Mouse (Mus musculus) heart, embryonic 16.5 days (tissue): ENCODE measurements around the gene Gm28048. TPM values are rescaled to one million over a fixed set of nuclear protein-coding genes. Genes with fewer than 3 reads are reported as not detected.
A peak's percentile ranks its signal among the peaks of the same experiment; 100 is the strongest.

ENCODE experiments used
- ATAC-seq: fragments of 200-750 bp; cut with Nextera tagmentation; replicated peaks from 2 replicates; pipeline ENCODE4 v1.8.0; 2017; ENCODE audit warnings: moderate number of reproducible peaks; ENCODE audit not compliant: insufficient read depth, low FRiP score; ENCODE audit errors: extremely low read depth
- H3K27ac ChIP-seq: fragments of 300-500 bp; sonication (generic); 2 replicates; pipeline ENCODE4 v1.5.1; 2014; ENCODE audit warnings: mild to moderate bottlenecking, low read length, control low read depth, moderate library complexity
- H3K27me3 ChIP-seq: fragments of 300-500 bp; sonication (generic); 2 replicates; pipeline ENCODE4 v1.6.1; 2014; ENCODE audit warnings: low read length, mixed read lengths; ENCODE audit not compliant: control insufficient read depth, insufficient read depth
- H3K36me3 ChIP-seq: fragments of 300-500 bp; sonication (generic); 2 replicates; pipeline ENCODE4 v1.6.1; 2014; ENCODE audit not compliant: control insufficient read depth, insufficient read depth
- H3K4me1 ChIP-seq: fragments of 300-500 bp; sonication (generic); 2 replicates; pipeline ENCODE4 v1.6.1; 2014; ENCODE audit warnings: low read length, mixed read lengths; ENCODE audit not compliant: control insufficient read depth, insufficient read depth
- H3K4me2 ChIP-seq: fragments of 300-500 bp; sonication (generic); 2 replicates; pipeline ENCODE4 v1.6.1; 2014; ENCODE audit warnings: low read depth, mild to moderate bottlenecking, control low read depth, low read length
- H3K4me3 ChIP-seq: fragments of 300-500 bp; sonication (generic); 2 replicates; pipeline ENCODE4 v1.5.1; 2014; ENCODE audit warnings: mild to moderate bottlenecking, control low read depth, low read length
- H3K9ac ChIP-seq: fragments of 300-500 bp; sonication (generic); 2 replicates; pipeline ENCODE4 v1.6.1; 2014; ENCODE audit warnings: low read length, control low read depth
- H3K9me3 ChIP-seq: fragments of 300-500 bp; sonication (generic); replicated peaks from 2 replicates; pipeline ENCODE4 v1.6.1; 2016; ENCODE audit warnings: low read length; ENCODE audit not compliant: control insufficient read depth
- whole genome bisulfite sequencing: fragments of 180-500 bp; shearing (Covaris S2); extraction: QIAGEN DNeasy Blood & Tissue Kit; methylation state at CpG from one replicate; pipeline ENCODE4 v1.1.7; 2014; 5-methylcytosine and 5-hydroxymethylcytosine counted together
- polyA plus RNA-seq: library from polyadenylated mRNA; unstranded; fragments of >200 nt; fragmentation: Nextera tagmentation; extraction: Ambion mirVana; gene quantifications from 2 replicates; pipeline ENCODE4 v1.2.1, GENCODE M21; 2015

The Gm28048 gene
- polyA plus RNA-seq, 1 experiment from 2014 or later = 15.8 TPM

DNA sequence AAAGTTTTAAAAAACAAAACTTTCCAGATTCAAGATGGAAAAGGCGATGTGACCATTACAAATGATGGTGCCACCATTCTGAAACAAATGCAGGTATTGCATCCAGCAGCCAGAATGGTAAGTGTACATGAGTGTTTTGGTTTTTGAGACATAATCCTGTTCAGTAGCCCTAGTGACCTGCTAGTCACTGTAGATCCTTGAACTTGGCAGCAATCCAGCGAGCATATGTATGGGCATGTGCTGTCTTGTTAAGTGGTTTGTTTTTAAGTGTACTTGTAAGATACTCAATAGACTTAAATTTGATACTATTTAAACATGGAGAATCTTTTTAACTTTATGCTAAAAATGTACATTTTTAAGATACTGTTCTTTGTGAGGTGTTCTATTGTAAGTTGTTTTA is 12.4 kb upstream of the Gm28048 start:
- no peak for ATAC-seq

GRCm38 (mm10) chr11:22991218-22991835 is 9.4 kb upstream of the Gm28048 start:
- Histone ChIP-seq H3K9me3 (no peaks in the 10 kb centered on the region), H3K4me2 (peak overlapping the region; percentile 81), H3K27ac (no peak overlapping the region), H3K9ac (peak overlapping the region; percentile 91), H3K4me3 (peak overlapping the region; percentile 83), H3K4me1 (peaks cover 11% of the 10 kb centered on the region), H3K36me3 (peaks cover 19% of the 10 kb centered on the region), H3K27me3 (no peaks in the 10 kb centered on the region)
- no peak for ATAC-seq
- WGBS = 7% methylated on average over 14 of the region's 14 CpGs

More for the DNA sequence above, 12.4 kb upstream of the Gm28048 start:
- H3K9me3 ChIP-seq = no peaks in the 10 kb centered on the region
- no peaks in the 10 kb centered on the region for H3K27me3 ChIP-seq
- peaks cover 11% of the 10 kb centered on the region for H3K4me1 ChIP-seq
- no peak overlapping the region for H3K27ac ChIP-seq
- peaks cover 39% of the 10 kb centered on the region for H3K36me3 ChIP-seq
- WGBS = 67% methylated on average over 2 of the region's 2 CpGs
- H3K4me2 ChIP-seq = no peak overlapping the region
- H3K9ac ChIP-seq = no peak overlapping the region
- no peak overlapping the region for H3K4me3 ChIP-seq

- ATAC-seq = peak; percentile 99
- peaks cover 11% of the 10 kb centered on the region for H3K4me1 ChIP-seq
- under 1% methylated on average over 66 of the region's 66 CpGs for WGBS
Measured at GRCm38 (mm10) chr11:22990393-22991126, 8.7 kb upstream of the Gm28048 start, which contains the start of gene Cct4. Gene Cct4 (plus strand): TSS chr11:22990519.

DNA sequence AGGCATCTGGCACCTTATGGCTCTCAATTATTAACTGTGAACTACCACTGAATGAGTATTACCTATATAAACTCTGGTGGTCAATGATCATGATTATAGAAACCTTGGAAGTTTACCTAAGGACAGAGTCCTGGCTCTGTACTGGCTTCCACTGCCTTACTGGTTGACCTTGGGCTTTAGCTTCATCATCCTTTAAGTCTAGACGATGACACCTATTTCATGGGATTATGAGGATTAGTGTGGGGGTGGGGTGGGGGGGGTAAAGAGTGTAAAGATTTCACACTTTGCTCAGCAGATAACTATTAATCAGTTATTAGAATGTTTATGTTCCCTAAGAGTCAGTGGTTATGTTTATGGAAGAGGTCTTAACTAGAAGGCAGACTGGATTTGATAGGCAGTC is 7.9 kb upstream of the Gm28048 start:
- 39% methylated on average over 1 of the region's 1 CpGs for WGBS
- ATAC-seq = no peak
- Histone ChIP-seq H3K27me3 (no peaks in the 10 kb centered on the region), H3K9ac (peak overlapping the region; percentile 91), H3K4me2 (peak overlapping the region; percentile 68), H3K9me3 (no peaks in the 10 kb centered on the region), H3K4me1 (peaks cover 11% of the 10 kb centered on the region), H3K4me3 (peak overlapping the region; percentile 83), H3K27ac (peak overlapping the region; percentile 83), H3K36me3 (peaks cover 9% of the 10 kb centered on the region)

More at GRCm38 (mm10) chr11:22990393-22991126, 8.7 kb upstream of the Gm28048 start, which contains the start of gene Cct4:
- Histone ChIP-seq H3K27ac (peak within 1 kb of the TSS; percentile 83), H3K4me2 (peak within 1 kb of the TSS; percentile 81), H3K27me3 (no peaks in the 10 kb centered on the region), H3K9me3 (no peaks in the 10 kb centered on the region), H3K4me3 (peak within 1 kb of the TSS; percentile 83), H3K36me3 (peaks cover 13% of the 10 kb centered on the region), H3K9ac (peak within 1 kb of the TSS; percentile 91)

DNA sequence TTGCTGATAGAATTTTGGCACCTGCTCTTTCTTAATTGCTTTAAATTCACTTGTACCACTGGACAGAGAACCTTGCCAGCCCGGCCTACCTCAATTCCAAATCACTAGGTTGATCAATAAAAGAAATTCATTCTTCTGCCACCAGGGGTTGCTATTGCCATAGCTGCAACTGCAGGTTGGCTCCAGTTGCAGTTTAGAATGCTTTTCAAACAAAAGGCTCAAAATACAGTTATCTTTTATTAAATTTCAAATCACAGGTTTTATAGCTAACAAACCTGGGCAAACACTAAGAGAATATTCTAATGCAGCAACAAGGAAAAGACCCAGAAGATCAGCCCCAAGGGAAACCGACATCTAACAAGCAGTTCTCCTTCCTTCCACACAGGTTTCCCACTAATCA is 5.5 kb upstream of the Gm28048 start:
- no peaks in the 10 kb centered on the region for H3K27me3 ChIP-seq
- no peak overlapping the region for H3K4me3 ChIP-seq
- no peaks in the 10 kb centered on the region for H3K36me3 ChIP-seq
- no peak overlapping the region for H3K27ac ChIP-seq
- H3K4me1 ChIP-seq = peaks cover 15% of the 10 kb centered on the region
- no peak overlapping the region for H3K4me2 ChIP-seq
- H3K9ac ChIP-seq = no peak overlapping the region
- WGBS = 42% methylated on average over 2 of the region's 2 CpGs
- no peak for ATAC-seq
- no peaks in the 10 kb centered on the region for H3K9me3 ChIP-seq

GRCm38 (mm10) chr11:22985510-22985909 is 3.6 kb upstream of the Gm28048 start:
- no peaks in the 10 kb centered on the region for H3K9me3 ChIP-seq
- no peak overlapping the region for H3K9ac ChIP-seq
- 70% methylated on average over 3 of the region's 3 CpGs for WGBS
- no peak overlapping the region for H3K4me3 ChIP-seq
- peaks cover 15% of the 10 kb centered on the region for H3K4me1 ChIP-seq
- H3K27me3 ChIP-seq = no peaks in the 10 kb centered on the region
- no peak overlapping the region for H3K4me2 ChIP-seq
- no peaks in the 10 kb centered on the region for H3K36me3 ChIP-seq
- no peak overlapping the region for H3K27ac ChIP-seq
- no peak for ATAC-seq

DNA sequence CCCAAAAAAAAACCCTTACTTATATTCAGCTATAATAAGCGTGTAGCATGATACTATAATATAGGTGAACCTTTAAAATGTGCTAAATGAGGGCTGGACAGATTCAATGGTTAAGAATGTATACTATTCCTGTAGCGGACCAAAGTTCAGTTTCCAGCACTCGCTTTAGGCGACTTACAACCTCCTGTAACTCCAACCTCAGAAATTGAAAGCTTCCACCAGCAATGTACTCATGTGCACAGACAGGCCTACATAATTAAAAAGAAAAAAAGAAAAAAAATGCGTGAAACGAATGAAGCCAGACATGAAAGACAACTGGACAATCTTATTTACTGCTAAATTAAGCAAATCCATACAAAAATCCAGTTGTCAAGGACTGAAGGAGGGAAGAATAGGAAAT is 956 bp upstream of the Gm28048 start:
- H3K4me3 ChIP-seq = no peak overlapping the region
- H3K9me3 ChIP-seq = no peaks in the 10 kb centered on the region
- no peaks in the 10 kb centered on the region for H3K27me3 ChIP-seq
- H3K36me3 ChIP-seq = no peaks in the 10 kb centered on the region
- H3K9ac ChIP-seq = no peak overlapping the region
- ATAC-seq = no peak
- peaks cover 15% of the 10 kb centered on the region for H3K4me1 ChIP-seq
- H3K4me2 ChIP-seq = no peak overlapping the region; the same call in 1 of the 2 replicates
- 72% methylated on average over 6 of the region's 6 CpGs for WGBS
- H3K27ac ChIP-seq = no peak overlapping the region

- Histone ChIP-seq H3K4me1 (peaks cover 19% of the 10 kb centered on the region), H3K9me3 (no peaks in the 10 kb centered on the region), H3K27me3 (no peaks in the 10 kb centered on the region), H3K27ac (peak overlapping the region; percentile 98), H3K4me3 (peak overlapping the region; percentile 74), H3K36me3 (0 out of 2 replicates have a peak, but pooled peaks cover 3% of the 10 kb centered on the region), H3K9ac (peak overlapping the region; percentile 87), H3K4me2 (peak overlapping the region; percentile 89)
- whole genome bisulfite sequencing = 2% methylated on average over 12 of the region's 12 CpGs
- ATAC-seq = peak; percentile 43
Measured at GRCm38 (mm10) chr11:22981543-22981950, 343 bp downstream of the Gm28048 start.

DNA sequence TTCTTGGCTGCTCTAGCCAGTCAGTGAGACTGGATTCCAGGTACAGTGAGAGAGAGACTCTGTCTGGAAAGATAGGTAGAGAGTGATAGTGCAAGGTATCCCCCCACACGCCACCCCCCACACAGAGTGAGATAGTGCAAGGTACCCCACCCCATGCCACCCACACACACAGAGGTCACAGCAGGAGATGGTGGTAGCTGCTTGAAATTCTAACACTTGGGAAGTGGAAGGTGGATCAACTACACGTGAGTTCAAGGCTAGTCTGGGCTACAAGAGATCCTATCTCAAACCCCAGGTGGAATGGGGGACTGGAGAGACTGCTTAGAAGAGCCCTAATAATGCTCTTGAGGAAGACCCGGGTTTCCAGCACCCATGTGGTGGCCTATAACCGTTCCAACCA is 849 bp downstream of the Gm28048 start:
- H3K4me2 ChIP-seq = peak overlapping the region; percentile 89
- 33% methylated on average over 4 of the region's 4 CpGs for WGBS
- 0 out of 2 replicates have a peak, but pooled peaks cover 3% of the 10 kb centered on the region for H3K36me3 ChIP-seq
- peak overlapping the region; percentile 74 for H3K4me3 ChIP-seq
- H3K27me3 ChIP-seq = no peaks in the 10 kb centered on the region
- H3K4me1 ChIP-seq = peaks cover 22% of the 10 kb centered on the region
- no peak for ATAC-seq
- H3K9ac ChIP-seq = peak overlapping the region; percentile 87
- peak overlapping the region; percentile 98 for H3K27ac ChIP-seq
- no peaks in the 10 kb centered on the region for H3K9me3 ChIP-seq
